Mouse (Mus musculus): ENCODE results near the gene Amph. TPM values are rescaled to one million over a fixed set of nuclear protein-coding genes. Genes with fewer than 3 reads are reported as not detected.
"Not testable (repeated sequence)": the region's sequence is repeated elsewhere in the genome, so short reads cannot be mapped to it uniquely, and the experiment has no call there.

Amph gene
- polyA plus RNA-seq, 1 experiment from 2014 or later: 17.3 TPM

DNA sequence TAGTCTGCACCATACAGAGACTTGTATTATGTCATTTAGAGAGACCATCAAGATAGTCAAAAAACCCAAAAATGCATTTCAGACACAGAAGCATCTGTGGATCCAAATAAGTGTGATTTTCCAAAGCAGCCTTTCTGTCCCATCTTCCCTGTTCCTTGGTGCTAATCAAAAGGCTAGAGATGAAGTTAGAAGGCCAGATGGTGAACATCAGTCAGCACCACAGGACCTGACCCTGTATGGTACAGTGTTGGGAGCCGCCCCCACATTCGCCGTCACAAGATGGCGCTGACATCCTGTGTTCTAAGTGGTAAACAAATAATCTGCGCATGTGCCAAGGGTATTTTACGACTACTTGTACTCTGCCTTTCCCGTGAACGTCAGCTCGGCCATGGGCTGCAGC is 166.8 kb downstream of the Amph start:
- H3K9me3 ChIP-seq (replicated peaks); H3K4me3 ChIP-seq; H3K27me3 ChIP-seq; H3K36me3 ChIP-seq; H3K9ac ChIP-seq; H3K4me2 ChIP-seq (replicated peaks); H3K4me1 ChIP-seq; H3K27ac ChIP-seq; ATAC-seq (ENCODE audit: low FRiP score): not testable (repeated sequence)
- 95% methylated on average over 9 of the region's 9 CpGs for WGBS

DNA sequence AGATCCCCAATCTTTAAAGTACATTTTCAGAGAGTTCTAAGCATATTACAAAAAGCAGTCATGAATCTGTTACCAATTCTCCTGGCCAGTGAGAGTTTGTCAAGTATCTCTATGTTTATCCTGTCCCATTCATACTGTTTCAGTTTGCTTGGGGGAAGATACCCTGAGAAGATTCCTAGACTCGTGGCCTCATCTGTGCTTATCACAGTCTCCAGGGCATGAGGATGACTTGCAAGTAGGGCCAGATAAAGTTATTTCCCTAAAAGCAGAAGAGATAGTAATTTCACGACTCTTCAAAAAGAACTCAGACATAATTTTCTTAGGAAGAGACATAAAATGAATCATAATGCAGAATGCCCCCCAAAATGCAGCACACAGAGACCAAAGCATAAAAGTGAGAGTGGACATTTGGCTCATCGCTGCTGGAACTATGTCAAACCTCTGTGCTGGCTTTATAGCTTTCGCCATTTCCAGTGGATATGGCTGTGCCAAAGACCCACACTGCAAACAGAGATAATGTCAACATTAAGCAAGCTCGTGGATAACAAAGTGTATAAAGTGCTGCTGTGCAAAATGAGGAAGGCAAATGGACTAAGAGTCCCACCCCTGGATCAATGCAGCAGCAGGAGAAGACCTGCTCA is 179.0 kb downstream of the Amph start:
- no peaks in the 10 kb centered on the region for H3K36me3 ChIP-seq
- H3K9ac ChIP-seq: no peak overlapping the region
- no peak for ATAC-seq (ENCODE audit: low FRiP score)
- H3K4me1 ChIP-seq: no peaks in the 10 kb centered on the region
- no peak overlapping the region for H3K4me2 ChIP-seq (replicated peaks)
- no peak overlapping the region for H3K4me3 ChIP-seq
- no peaks in the 10 kb centered on the region for H3K27me3 ChIP-seq
- no peaks in the 10 kb centered on the region for H3K9me3 ChIP-seq (replicated peaks)
- 89% methylated on average over 5 of the region's 5 CpGs for WGBS
- H3K27ac ChIP-seq: no peak overlapping the region

DNA sequence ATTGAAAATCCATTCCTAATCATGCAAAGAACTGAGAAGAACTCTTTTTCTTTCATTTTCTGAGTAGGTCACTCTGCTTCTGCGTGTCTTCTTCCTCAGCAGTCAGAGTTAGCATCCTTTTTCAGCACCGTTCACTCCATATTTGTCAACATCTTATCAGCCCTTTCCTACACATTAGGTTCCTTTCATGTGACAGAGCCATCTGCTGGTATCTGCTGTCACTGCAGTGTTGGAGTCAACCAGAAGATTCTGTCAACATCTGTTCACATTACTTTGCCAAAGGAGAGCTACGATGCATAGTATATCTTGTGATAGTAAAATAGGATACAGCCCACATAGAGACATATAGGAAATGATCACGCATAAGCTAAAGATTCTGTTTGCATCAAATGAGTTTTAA is 185.8 kb downstream of the Amph start:
- WGBS: 48% methylated on average over 4 of the region's 4 CpGs
- Histone ChIP-seq H3K4me1 (no peaks in the 10 kb centered on the region), H3K4me2 (replicated peaks) (no peak overlapping the region), H3K4me3 (no peak overlapping the region), H3K9ac (no peak overlapping the region), H3K36me3 (0 out of 2 replicates have a peak, but pooled peaks cover 3% of the 10 kb centered on the region), H3K9me3 (replicated peaks) (no peaks in the 10 kb centered on the region), H3K27me3 (no peaks in the 10 kb centered on the region), H3K27ac (no peak overlapping the region)
- 0 out of 2 replicates have a peak, but pooled peaks have one; percentile 38 for ATAC-seq (ENCODE audit: low FRiP score)

DNA sequence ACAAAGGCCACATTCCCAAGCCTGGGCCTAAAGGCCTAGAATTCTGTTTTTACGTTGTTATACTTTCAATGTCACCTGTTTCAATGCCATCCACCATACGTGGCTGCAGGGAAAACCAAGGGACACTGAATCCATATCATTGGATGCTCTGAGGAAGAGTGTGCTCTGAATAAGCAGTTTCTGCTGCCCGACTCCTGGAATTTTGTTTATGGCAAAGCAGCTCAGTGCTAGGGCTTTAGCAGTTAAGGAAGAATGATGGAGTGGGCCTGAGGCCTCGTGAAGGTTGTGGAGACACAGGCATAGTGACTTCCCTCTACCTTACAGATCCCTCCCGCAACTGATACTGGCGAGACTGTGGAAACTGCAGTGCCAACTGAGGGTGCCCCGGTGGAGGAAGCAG is 189.2 kb downstream of the Amph start:
- Histone ChIP-seq H3K9me3 (replicated peaks) (no peaks in the 10 kb centered on the region), H3K36me3 (0 out of 2 replicates have a peak, but pooled peaks cover 3% of the 10 kb centered on the region), H3K9ac (no peak overlapping the region), H3K27me3 (no peaks in the 10 kb centered on the region), H3K4me1 (no peaks in the 10 kb centered on the region), H3K4me3 (no peak overlapping the region), H3K4me2 (replicated peaks) (no peak overlapping the region), H3K27ac (no peak overlapping the region)
- 73% methylated on average over 7 of the region's 7 CpGs for WGBS
- no peak for ATAC-seq (ENCODE audit: low FRiP score)

DNA sequence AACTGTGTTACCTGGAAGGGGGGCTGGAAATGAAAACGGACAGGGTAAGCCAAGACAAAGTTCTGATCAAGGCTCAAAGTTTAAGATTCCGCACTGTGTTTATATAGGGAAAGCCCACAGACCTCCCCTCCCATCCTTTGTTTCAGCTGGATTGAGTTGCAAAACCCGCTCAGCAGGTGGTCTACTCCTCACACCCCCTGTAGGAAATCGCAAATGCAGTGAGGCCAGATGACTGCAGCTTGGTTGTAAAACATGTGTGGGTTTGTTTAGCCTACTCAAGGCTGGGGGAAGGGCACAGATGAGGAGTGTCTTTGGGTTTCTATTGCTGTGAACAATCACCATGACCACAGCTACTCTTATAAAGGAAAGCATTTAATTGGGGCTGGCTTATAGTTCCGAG is 189.9 kb downstream of the Amph start:
- ATAC-seq (ENCODE audit: low FRiP score): no peak
- Histone ChIP-seq H3K36me3 (0 out of 2 replicates have a peak, but pooled peaks cover 3% of the 10 kb centered on the region), H3K9me3 (replicated peaks) (no peaks in the 10 kb centered on the region), H3K27me3 (no peaks in the 10 kb centered on the region), H3K27ac (no peak overlapping the region), H3K4me3 (no peak overlapping the region), H3K4me2 (replicated peaks) (no peak overlapping the region), H3K4me1 (no peaks in the 10 kb centered on the region), H3K9ac (no peak overlapping the region)
- WGBS: 26% methylated on average over 5 of the region's 5 CpGs

DNA sequence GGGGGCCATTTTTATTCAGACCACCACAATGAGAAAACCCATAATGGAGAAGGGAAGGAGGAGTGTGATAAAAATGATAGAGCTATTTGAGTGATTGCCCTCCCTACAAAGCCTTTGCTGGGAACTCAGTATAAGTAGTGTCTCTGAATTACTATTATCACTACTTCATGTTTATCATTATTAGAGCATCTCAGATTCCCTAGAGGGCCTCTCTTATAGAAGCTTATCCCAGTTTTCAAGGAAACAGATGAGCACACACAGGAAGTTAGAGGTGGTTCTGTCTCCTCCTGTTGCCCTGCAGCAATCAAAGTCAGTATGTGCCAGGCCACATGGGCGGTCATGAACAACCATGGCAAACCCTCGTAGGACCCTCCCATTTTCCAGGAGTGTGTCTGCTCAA is 190.5 kb downstream of the Amph start:
- Histone ChIP-seq H3K4me2 (replicated peaks) (no peak overlapping the region), H3K9me3 (replicated peaks) (no peaks in the 10 kb centered on the region), H3K36me3 (0 out of 2 replicates have a peak, but pooled peaks cover 3% of the 10 kb centered on the region), H3K27me3 (no peaks in the 10 kb centered on the region), H3K27ac (no peak overlapping the region), H3K4me1 (no peaks in the 10 kb centered on the region), H3K9ac (no peak overlapping the region), H3K4me3 (no peak overlapping the region)
- 89% methylated on average over 2 of the region's 2 CpGs for WGBS
- no peak for ATAC-seq (ENCODE audit: low FRiP score)

DNA sequence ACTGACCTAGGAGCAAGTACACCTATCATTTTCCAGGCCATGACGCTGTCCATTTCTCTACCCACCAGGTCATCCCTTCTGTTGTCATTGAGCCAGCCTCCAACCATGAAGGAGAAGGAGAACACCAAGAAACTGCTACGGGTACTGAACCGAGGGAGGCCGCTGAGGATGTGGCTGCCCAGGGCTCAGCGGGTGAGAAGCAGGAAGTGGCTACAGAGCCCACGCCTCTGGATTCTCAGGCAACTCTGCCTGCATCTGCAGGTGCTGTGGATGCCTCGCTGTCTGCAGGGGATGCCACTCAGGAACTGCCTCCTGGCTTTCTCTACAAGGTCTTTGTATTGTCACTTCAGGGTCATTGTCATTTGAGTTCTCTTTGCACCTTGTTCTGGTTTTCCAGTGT is 191.1 kb downstream of the Amph start:
- H3K4me1 ChIP-seq: no peaks in the 10 kb centered on the region
- H3K9ac ChIP-seq: no peak overlapping the region
- H3K36me3 ChIP-seq: 0 out of 2 replicates have a peak, but pooled peaks cover 3% of the 10 kb centered on the region
- H3K27ac ChIP-seq: no peak overlapping the region
- H3K4me3 ChIP-seq: no peak overlapping the region
- no peaks in the 10 kb centered on the region for H3K27me3 ChIP-seq
- H3K4me2 ChIP-seq (replicated peaks): no peak overlapping the region
- 82% methylated on average over 7 of the region's 7 CpGs for WGBS
- H3K9me3 ChIP-seq (replicated peaks): no peaks in the 10 kb centered on the region
- no peak for ATAC-seq (ENCODE audit: low FRiP score)

DNA sequence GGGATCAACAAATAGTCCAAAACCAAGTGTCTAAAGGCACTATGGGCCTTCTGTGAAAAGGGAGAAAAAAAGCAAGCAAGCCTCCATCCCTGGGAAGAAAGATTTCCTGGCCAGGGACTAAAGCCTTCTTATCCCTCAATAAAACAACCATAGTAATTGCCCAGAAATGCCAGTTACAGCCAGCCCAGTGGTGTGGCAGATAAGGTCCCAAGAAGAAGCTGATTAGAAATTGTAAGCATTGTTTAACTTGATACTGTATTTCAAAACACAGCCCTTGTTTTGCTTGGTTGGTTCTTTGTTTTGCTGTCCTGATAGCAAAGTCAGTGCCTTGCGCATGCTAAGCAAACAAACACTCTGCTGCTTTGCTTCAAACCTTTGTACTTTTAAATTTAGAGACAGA is 191.8 kb downstream of the Amph start:
- Histone ChIP-seq H3K36me3 (0 out of 2 replicates have a peak, but pooled peaks cover 3% of the 10 kb centered on the region), H3K4me2 (replicated peaks) (no peak overlapping the region), H3K9me3 (replicated peaks) (no peaks in the 10 kb centered on the region), H3K27ac (no peak overlapping the region), H3K4me3 (no peak overlapping the region), H3K9ac (no peak overlapping the region), H3K27me3 (no peaks in the 10 kb centered on the region), H3K4me1 (no peaks in the 10 kb centered on the region)
- 75% methylated on average over 1 of the region's 1 CpGs for WGBS
- ATAC-seq (ENCODE audit: low FRiP score): no peak

DNA sequence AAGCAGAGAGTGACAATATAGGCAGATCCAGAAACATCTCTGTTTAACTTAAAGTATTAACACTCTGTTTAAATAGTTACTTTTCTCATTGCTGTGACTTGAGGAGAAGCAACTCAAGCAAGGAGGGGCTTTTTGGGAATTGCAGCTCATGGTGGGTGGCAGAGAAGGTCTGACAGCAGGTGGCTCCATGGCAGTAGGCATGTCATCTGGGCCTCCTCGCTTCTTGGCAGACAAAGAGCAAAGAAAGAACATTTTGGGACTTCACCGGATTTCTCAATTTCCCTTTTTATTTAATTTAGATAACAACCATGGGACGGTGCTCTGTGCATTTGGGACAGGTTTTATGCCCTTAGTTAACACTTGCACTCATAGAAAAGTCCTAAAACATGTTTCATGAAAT is 195.8 kb downstream of the Amph start:
- H3K4me2 ChIP-seq (replicated peaks): no peak overlapping the region
- no peaks in the 10 kb centered on the region for H3K27me3 ChIP-seq
- ATAC-seq (ENCODE audit: low FRiP score): no peak
- H3K4me3 ChIP-seq: no peak overlapping the region
- H3K36me3 ChIP-seq: no peaks in the 10 kb centered on the region
- H3K27ac ChIP-seq: no peak overlapping the region
- H3K9me3 ChIP-seq (replicated peaks): no peaks in the 10 kb centered on the region
- 85% methylated on average over 3 of the region's 3 CpGs for WGBS
- no peaks in the 10 kb centered on the region for H3K4me1 ChIP-seq
- H3K9ac ChIP-seq: no peak overlapping the region

DNA sequence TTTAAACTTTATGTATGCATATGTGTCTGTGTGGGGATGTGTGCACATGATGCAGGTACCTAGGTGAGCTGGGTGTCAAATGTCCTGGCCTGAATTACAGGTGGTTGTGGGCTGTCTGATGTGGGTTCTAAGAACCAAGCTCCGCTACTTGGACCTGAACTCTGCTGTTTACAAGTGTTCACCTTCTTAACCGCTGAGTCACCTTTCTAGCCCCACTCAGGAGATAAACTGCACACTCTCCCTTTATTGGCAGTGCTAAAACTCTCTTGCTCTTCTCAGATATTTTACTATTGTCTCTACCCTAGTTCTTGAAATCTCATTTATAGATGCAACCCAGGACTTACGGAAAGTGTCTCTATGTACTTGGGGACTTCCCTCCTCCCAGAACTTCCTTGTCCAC is 199.5 kb downstream of the Amph start:
- no peak overlapping the region for H3K4me3 ChIP-seq
- H3K4me2 ChIP-seq (replicated peaks): no peak overlapping the region
- WGBS: 97% methylated on average over 3 of the region's 3 CpGs
- H3K9me3 ChIP-seq (replicated peaks): no peaks in the 10 kb centered on the region
- H3K36me3 ChIP-seq: no peaks in the 10 kb centered on the region
- H3K27ac ChIP-seq: no peak overlapping the region
- no peaks in the 10 kb centered on the region for H3K4me1 ChIP-seq
- no peaks in the 10 kb centered on the region for H3K27me3 ChIP-seq
- ATAC-seq (ENCODE audit: low FRiP score): no peak
- no peak overlapping the region for H3K9ac ChIP-seq

DNA sequence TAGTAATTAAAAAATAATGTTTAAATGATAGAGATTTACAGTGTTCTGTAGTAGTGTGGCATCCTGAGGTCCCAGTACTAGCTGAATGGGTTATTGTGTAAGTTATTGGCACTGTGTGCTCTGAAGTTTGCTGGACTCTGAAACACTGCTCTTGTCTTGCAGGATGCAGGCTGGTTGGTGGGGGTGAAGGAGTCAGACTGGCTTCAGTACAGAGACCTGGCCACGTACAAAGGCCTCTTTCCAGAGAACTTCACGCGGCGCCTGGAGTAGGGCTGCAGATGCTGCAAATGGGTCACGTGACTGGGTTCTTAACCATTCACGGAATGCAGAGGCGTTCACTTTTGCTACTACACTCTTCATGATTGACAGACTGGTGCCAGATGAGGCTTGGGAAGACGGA is 201.6 kb downstream of the Amph start:
- H3K27me3 ChIP-seq: no peaks in the 10 kb centered on the region
- no peak for ATAC-seq (ENCODE audit: low FRiP score)
- no peak overlapping the region for H3K27ac ChIP-seq
- no peak overlapping the region for H3K4me3 ChIP-seq
- no peaks in the 10 kb centered on the region for H3K36me3 ChIP-seq
- H3K9ac ChIP-seq: no peak overlapping the region
- no peaks in the 10 kb centered on the region for H3K9me3 ChIP-seq (replicated peaks)
- H3K4me1 ChIP-seq: no peaks in the 10 kb centered on the region
- WGBS: 82% methylated on average over 8 of the region's 8 CpGs
- no peak overlapping the region for H3K4me2 ChIP-seq (replicated peaks)

DNA sequence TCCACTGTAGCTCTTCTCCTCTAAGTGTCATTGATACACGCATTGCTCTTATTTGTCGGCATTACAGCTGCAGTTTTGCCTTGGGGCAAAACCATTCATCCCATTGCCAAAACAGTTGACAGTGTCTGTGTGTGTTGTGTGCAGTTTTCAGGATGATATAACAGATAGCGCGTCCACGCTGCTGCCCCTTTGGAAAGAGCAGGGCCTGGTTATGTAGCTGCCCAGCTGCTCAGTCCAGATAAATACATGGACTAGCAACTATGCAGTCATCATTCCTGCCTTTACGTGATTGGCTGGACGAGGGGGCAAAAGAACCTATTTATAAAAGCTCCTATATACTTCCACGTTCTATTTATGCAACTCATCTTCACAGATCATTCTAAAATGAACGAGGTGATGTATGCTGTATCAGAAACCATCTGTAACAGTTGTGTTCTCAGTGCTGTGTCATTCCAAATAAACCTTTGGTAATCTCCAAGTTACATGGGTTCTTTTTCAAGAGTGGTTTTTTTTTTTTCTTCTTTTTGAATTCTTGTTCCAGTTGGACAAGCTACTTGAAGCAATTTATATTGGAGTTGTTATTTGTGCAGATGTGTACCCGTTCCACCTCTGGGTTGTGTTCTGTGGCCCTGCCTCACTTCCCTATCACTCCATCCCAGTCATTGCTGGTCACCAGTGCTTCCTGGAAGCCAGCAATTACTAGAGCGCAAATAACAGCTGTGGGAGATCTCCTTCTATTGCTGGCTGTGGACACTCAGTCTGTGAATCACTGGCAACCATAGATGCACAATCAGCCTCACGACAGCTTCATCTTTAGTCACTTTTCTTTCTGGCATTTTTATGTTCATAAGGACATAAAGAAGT is 202.7 kb downstream of the Amph start:
- no peak overlapping the region for H3K4me3 ChIP-seq
- H3K4me2 ChIP-seq (replicated peaks): no peak overlapping the region
- no peak overlapping the region for H3K9ac ChIP-seq
- H3K36me3 ChIP-seq: no peaks in the 10 kb centered on the region
- H3K9me3 ChIP-seq (replicated peaks): no peaks in the 10 kb centered on the region
- no peaks in the 10 kb centered on the region for H3K27me3 ChIP-seq
- WGBS: 93% methylated on average over 12 of the region's 12 CpGs
- H3K27ac ChIP-seq: no peak overlapping the region
- no peaks in the 10 kb centered on the region for H3K4me1 ChIP-seq
- no peak for ATAC-seq (ENCODE audit: low FRiP score)

DNA sequence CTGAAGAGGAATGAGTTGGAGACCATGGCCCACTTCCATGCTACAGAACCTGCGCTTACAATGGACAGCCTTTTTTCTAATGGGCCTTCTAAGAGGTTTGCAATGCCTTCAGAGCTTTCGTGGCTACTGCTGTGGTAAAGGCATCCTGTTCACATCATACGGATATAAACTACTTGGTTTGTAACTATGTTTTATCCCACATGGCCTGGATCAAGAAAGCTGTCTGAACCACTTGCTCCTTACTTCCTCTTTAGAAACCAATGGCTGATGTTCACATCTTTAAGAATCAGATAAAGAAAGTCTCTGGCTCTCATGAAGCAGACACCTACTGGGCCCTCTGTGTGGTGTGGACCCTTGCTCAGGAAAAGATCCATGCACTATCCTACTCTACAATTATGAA is 204.1 kb downstream of the Amph start:
- no peak for ATAC-seq (ENCODE audit: low FRiP score)
- no peaks in the 10 kb centered on the region for H3K27me3 ChIP-seq
- H3K4me2 ChIP-seq (replicated peaks): no peak overlapping the region
- H3K9me3 ChIP-seq (replicated peaks): no peaks in the 10 kb centered on the region
- H3K4me1 ChIP-seq: no peaks in the 10 kb centered on the region
- H3K27ac ChIP-seq: no peak overlapping the region
- WGBS: 93% methylated on average over 3 of the region's 3 CpGs
- no peak overlapping the region for H3K4me3 ChIP-seq
- H3K36me3 ChIP-seq: no peaks in the 10 kb centered on the region
- H3K9ac ChIP-seq: no peak overlapping the region
